Mouse (Mus musculus) C2C12 (cell line): ENCODE results near the gene Ift81. TPM values are rescaled to one million over a fixed set of nuclear protein-coding genes. Genes with fewer than 3 reads are reported as not detected.

Source experiments
- H3K27me3 ChIP-seq: one replicate; pipeline ENCODE4 v1.6.1; 2011; ENCODE audit not compliant: control insufficient read depth, insufficient read depth, insufficient read length
- H3K36me3 ChIP-seq: one replicate; pipeline ENCODE4 v1.6.1; 2011; ENCODE audit not compliant: control insufficient read depth, insufficient read depth
- H3K4me3 ChIP-seq: one replicate; pipeline ENCODE4 v1.5.1; 2011; ENCODE audit warnings: mild to moderate bottlenecking, control low read depth; ENCODE audit not compliant: poor library complexity, insufficient read depth, severe bottlenecking
- H3K79me2 ChIP-seq: one replicate; pipeline ENCODE4 v1.6.1; 2011; ENCODE audit not compliant: control insufficient read depth, insufficient read depth
- H3K79me3 ChIP-seq: one replicate; pipeline ENCODE4 v1.6.1; 2011; ENCODE audit warnings: low read depth, control low read depth
- H3ac ChIP-seq: one replicate; pipeline ENCODE3; 2011; ENCODE audit warnings: low read depth; ENCODE audit not compliant: control insufficient read depth, insufficient read length
- CEBPB ChIP-seq: IDR thresholded peaks from one replicate; pipeline ENCODE4 v1.6.1; 2011; ENCODE audit warnings: low read depth, mild to moderate bottlenecking, control low read depth, moderate library complexity
- CTCF ChIP-seq: IDR thresholded peaks from one replicate; pipeline ENCODE4 v1.5.1; 2011; ENCODE audit not compliant: control insufficient read depth, insufficient read depth, insufficient read length
- FOSL1 ChIP-seq: IDR thresholded peaks from one replicate; pipeline ENCODE4 v1.8.0; 2011; ENCODE audit warnings: mild to moderate bottlenecking, low read length; ENCODE audit not compliant: poor library complexity, insufficient read depth, severe bottlenecking
- MAX ChIP-seq: IDR thresholded peaks from one replicate; pipeline ENCODE4 v1.6.1; 2011; ENCODE audit warnings: mild to moderate bottlenecking, control low read depth
- MYOD1 ChIP-seq: IDR thresholded peaks from one replicate; pipeline ENCODE4 v1.6.1; 2011; ENCODE audit warnings: low read depth; ENCODE audit not compliant: control insufficient read depth, insufficient read length
- MYOG ChIP-seq: IDR thresholded peaks from one replicate; pipeline ENCODE4 v1.6.1; 2011; ENCODE audit not compliant: control insufficient read depth, insufficient read length; ENCODE audit errors: extremely low read depth
- USF1 ChIP-seq: IDR thresholded peaks from one replicate; pipeline ENCODE4 v1.6.1; 2011; ENCODE audit warnings: low read depth, mild to moderate bottlenecking, control low read depth, moderate library complexity
- polyA plus RNA-seq: library from polyadenylated mRNA; unstranded; fragments of >200 nt; fragmentation: generic; extraction: Trizol; gene quantifications from one replicate; pipeline ENCODE4 v1.2.1, GENCODE M21; 2012; ENCODE audit warnings: missing spikeins

Ift81 gene
- polyA plus RNA-seq, 1 experiment: 3.5 TPM

DNA sequence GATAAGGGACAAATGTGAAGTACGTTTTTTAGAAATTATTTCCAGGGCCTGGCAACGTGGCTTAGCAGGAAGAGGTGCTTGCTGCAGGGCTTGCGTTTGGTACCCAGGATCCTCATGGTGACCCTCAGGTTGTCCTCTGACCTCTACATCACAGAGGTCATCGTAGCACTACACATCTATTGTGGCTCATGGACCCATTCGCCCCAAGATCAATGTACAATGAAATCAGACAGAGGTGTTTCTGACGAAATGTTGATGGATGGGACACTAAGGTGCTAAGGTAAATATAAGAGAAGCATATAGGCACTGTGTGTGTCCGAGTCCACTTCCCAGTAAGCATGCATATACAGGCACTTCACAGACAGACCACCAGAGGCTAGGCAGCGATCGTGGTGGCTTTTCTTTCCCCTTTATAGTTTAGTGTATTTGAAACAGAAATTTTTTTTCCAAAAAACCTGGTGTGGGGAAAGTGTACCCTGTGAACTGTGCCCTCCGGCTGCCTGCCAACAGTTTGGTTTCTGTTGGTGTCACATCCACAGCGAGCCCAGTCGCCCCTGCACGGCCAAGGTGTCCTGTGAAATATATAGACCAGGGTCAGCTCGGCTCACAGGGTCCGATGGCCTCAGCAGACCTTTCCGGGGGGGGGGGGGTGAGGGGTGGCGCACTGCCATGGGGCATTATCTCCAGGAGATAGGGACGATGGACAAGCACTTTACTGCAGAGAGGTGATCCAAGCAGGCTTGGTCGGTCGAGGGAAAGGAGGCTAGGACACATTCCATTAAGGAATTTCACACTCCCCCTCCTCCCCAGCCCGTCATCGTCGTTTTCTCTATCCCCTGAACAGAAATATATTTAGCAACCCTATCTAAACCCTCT lies 93.8 kb downstream of the Ift81 start:
- Histone ChIP-seq H3K27me3 (no peaks in the 10 kb centered on the region), H3K79me2 (no peaks in the 10 kb centered on the region), H3K4me3 (no peak overlapping the region), H3K79me3 (no peaks in the 10 kb centered on the region), H3ac (no peak overlapping the region), H3K36me3 (no peaks in the 10 kb centered on the region)
- TF ChIP-seq FOSL1: no peak
- TF ChIP-seq USF1: no peak
- no peak for TF ChIP-seq CEBPB
- no peak for TF ChIP-seq MYOD1
- TF ChIP-seq CTCF: no peak
- TF ChIP-seq MAX: no peak
- no peak for TF ChIP-seq MYOG

DNA sequence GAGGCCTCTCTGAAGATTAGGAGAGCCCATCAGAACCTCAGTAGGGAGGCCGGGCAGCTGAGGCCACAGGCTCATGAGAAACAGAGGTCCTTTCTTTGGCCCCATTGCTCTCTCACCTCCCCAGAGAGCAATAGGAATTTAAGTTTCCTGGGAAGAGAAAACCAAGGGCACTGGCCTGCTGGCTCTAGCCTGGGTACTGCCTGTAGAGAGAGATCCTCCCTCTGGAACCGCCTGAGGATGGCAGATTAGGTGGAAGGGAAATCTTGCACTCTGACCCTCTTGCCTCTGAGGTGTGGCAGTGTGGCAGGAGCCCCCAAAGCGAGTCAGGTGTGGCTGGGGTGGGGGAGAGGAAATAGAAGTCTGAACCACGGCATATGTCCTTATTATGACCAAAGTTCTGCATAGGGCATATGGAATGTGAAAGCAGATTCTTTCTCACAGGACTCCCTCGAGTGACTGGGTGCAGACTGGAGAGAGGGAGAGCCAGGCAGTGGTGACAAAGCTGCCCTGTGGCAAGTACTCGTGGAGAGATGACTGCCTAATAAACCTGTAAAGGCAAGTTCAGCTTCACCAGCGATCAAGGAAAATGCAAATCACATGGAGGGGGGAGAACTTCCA lies 95.2 kb downstream of the Ift81 start:
- Histone ChIP-seq H3K79me2 (no peaks in the 10 kb centered on the region), H3K79me3 (no peaks in the 10 kb centered on the region), H3K4me3 (no peak overlapping the region), H3K27me3 (no peaks in the 10 kb centered on the region), H3ac (no peak overlapping the region), H3K36me3 (no peaks in the 10 kb centered on the region)
- no peak for TF ChIP-seq FOSL1

DNA sequence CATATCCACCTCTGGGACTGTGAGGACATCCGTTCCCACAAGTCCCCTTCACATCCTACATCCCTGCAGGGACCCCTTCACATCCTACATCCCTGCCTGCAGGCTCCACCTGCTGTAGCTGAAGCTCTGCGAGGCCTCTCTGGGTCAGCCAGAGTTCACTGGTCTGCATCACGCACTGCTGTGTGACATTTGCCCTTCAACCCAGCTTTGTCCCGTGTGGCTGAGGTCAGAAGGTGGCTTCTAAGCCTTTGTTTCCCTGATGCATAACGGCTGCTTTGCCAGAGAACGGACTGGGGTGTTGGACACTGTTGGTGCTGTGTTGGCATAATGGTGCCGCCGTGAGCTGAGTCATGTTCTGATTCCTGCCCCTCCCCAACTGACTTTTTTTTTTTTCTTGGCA lies 96.1 kb downstream of the Ift81 start:
- TF ChIP-seq CTCF (no peak), MYOG (no peak), USF1 (no peak), MAX (no peak)
- Histone ChIP-seq H3K79me2 (no peaks in the 10 kb centered on the region), H3K79me3 (no peaks in the 10 kb centered on the region), H3K36me3 (no peaks in the 10 kb centered on the region), H3ac (no peak overlapping the region), H3K4me3 (no peak overlapping the region), H3K27me3 (no peaks in the 10 kb centered on the region)

DNA sequence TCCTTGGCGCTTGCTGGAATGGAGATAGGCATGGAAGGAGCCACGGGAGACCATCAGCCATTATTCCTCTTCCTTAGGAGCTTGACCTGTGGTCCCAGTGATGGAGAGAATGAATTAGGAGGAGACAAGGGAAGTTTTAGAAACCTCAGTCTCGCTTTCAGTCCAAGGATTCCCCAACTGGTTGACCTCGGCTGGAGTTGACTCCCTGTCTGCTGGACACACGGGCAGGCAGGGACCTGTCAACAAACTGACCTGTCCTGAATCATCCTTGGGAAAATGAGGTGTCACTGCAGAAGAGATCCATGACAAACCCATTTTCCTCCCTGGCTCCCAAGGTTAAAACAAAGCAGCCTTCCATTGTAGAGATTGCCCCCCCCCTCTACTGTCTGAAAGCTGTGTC lies 97.4 kb downstream of the Ift81 start:
- Histone ChIP-seq H3K36me3 (no peaks in the 10 kb centered on the region), H3K4me3 (no peak overlapping the region), H3K27me3 (no peaks in the 10 kb centered on the region), H3ac (no peak overlapping the region), H3K79me2 (no peaks in the 10 kb centered on the region), H3K79me3 (no peaks in the 10 kb centered on the region)
- TF ChIP-seq CTCF (no peak), MYOG (no peak), MYOD1 (no peak), MAX (no peak), CEBPB (no peak), USF1 (no peak), FOSL1 (no peak)

DNA sequence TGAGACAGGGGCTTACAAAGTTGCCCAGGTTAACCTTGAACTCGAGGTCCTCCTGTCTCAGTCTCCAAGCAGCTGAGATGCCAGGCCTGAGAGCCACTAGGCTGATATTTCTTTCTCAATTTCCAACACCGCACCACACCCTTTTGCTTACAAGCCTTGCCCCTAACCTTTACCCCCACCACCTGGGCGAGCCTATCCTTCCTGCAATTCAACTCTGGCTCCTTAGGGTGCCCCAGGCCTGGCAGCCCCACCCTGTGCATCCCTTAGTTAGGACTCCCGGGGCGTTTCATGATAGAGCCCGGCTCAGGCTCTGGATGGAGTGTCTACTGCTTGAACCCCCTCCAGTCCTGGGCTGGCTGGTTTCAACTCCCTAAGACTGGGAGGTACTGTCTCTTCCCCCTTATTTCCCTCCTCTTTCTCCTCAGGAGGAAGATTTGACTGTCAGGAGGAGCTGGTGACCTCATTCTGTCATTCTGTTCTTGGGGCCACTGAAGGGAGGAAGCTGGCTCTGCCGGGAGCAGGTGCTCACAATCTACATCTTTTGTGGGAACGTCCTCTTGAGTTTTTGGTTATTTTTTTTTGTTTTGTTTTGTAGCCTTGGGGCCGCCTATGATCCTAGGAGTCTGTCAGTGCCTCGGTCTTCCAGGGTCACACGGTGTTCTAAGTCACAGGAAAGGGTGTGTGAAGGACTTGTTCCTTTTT lies 98.1 kb downstream of the Ift81 start:
- H3K79me2 ChIP-seq: no peaks in the 10 kb centered on the region
- H3K4me3 ChIP-seq: no peak overlapping the region
- H3ac ChIP-seq: no peak overlapping the region
- no peaks in the 10 kb centered on the region for H3K27me3 ChIP-seq
- H3K79me3 ChIP-seq: no peaks in the 10 kb centered on the region
- no peaks in the 10 kb centered on the region for H3K36me3 ChIP-seq
- TF ChIP-seq MYOG (no peak), USF1 (no peak), MAX (no peak), FOSL1 (no peak), CTCF (no peak), CEBPB (no peak), MYOD1 (no peak)
